Mouse (Mus musculus): ENCODE measurements around the gene Lzic.
A peak's percentile ranks its signal among the peaks of the same experiment; 100 is the strongest.

Lzic gene

GRCm38 (mm10) chr4:149527621-149528354, 42.8 kb downstream of the Lzic start:
- DNase-seq, result no peak

- DNase-seq, result no peak
Measured at GRCm38 (mm10) chr4:149529691-149530090, 44.7 kb downstream of the Lzic start.

GRCm38 (mm10) chr4:149539441-149539840, 54.4 kb downstream of the Lzic start:
- no peak for DNase-seq

- no peak for DNase-seq
Measured at GRCm38 (mm10) chr4:149541935-149542334, 56.9 kb downstream of the Lzic start.

- no peak for DNase-seq
Measured at GRCm38 (mm10) chr4:149542431-149542830, 57.4 kb downstream of the Lzic start.

- DNase-seq, result peak; percentile 92
Measured at GRCm38 (mm10) chr4:149542927-149543553, 58.0 kb downstream of the Lzic start.

GRCm38 (mm10) chr4:149544892-149545291, 59.9 kb downstream of the Lzic start:
- DNase-seq, result no peak

Measured in kidney, adult 9 months (tissue).